Mouse (Mus musculus) thymus, adult 2 months (tissue): ENCODE results near the gene Lrit2. TPM values are rescaled to one million over a fixed set of nuclear protein-coding genes. Genes with fewer than 3 reads are reported as not detected.
A peak's percentile ranks its signal among the peaks of the same experiment; 100 is the strongest.

Experiments used
- DNase-seq: peaks from one replicate; pipeline ENCODE4 v3.0.0; 2021
- H3K27ac ChIP-seq: fragments of 200-500 bp; 2 replicates; pipeline ENCODE4 v1.5.1; 2012; ENCODE audit warnings: low read length, control low read depth; ENCODE audit not compliant: control insufficient read depth, insufficient read depth
- H3K27me3 ChIP-seq: fragments of 200-500 bp; 2 replicates; pipeline ENCODE4 v1.6.1; 2012; ENCODE audit warnings: mild to moderate bottlenecking, low read length, moderate library complexity, mixed read lengths; ENCODE audit not compliant: control insufficient read depth, insufficient read depth
- H3K36me3 ChIP-seq: fragments of 200-500 bp; 2 replicates; pipeline ENCODE4 v1.6.1; 2012; ENCODE audit warnings: mild to moderate bottlenecking, low read length, moderate library complexity; ENCODE audit not compliant: control insufficient read depth, insufficient read depth
- H3K4me1 ChIP-seq: fragments of 200-500 bp; replicated peaks from 2 replicates; pipeline ENCODE4 v1.6.1; 2012; ENCODE audit warnings: low read length; ENCODE audit not compliant: control insufficient read depth, insufficient read depth
- H3K4me3 ChIP-seq: fragments of 200-500 bp; 2 replicates; pipeline ENCODE4 v1.5.1; 2012; ENCODE audit warnings: mild to moderate bottlenecking, low read length, control low read depth, moderate library complexity; ENCODE audit not compliant: control insufficient read depth, insufficient read depth
- CTCF ChIP-seq: fragments of 200-500 bp; IDR thresholded peaks from 2 replicates; pipeline ENCODE4 v1.5.1; 2012; ENCODE audit warnings: mild to moderate bottlenecking, control low read depth, low read length, moderate library complexity, borderline replicate concordance; ENCODE audit not compliant: control insufficient read depth, poor library complexity, insufficient read depth; ENCODE audit errors: extremely low read depth
- POLR2A ChIP-seq: fragments of 200-500 bp; IDR thresholded peaks from 2 replicates; pipeline ENCODE4 v1.6.1; 2012; ENCODE audit warnings: mild to moderate bottlenecking, low read length, control low read depth, moderate library complexity; ENCODE audit not compliant: control insufficient read depth, poor library complexity, insufficient read depth; ENCODE audit errors: extremely low read depth
- WGBS: fragments of 180-500 bp; shearing (Covaris S2); methylation state at CpG from one replicate; pipeline ENCODE4 v1.1.7; 2018; 5-methylcytosine and 5-hydroxymethylcytosine counted together
- polyA plus RNA-seq: library from polyadenylated mRNA; depleted of rRNA; stranded (reverse); fragments of >200 nt; gene quantifications from 2 replicates; pipeline ENCODE4 v1.2.3, GENCODE M21; 2012; rRNA removed

Gene Lrit2
- 0.09 and 0.26 TPM in 2 replicates for polyA plus RNA-seq

DNA sequence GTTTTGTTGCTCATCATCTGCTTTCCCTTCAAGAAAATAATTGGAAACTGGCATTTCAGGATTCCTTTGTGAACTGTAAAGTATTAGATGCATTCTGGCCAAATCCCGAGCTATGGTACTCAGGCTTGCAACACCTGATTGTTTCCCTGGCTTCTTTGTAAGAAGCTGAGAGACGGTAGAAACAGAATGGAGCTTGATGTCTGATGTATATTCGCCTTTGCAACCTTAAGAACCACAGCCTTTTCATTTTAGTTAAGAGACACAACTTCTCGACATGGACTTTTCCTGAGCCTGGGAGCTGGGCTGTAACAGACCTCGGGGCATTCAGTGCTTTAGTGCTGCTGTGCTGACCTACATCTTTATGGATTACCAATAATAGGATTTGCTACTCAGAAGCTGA, at the start of gene Lrit2:
Lrit2 (plus strand) TSS at position 301 of the 400 bp plus-strand sequence.
- Histone ChIP-seq H3K27me3 (no peaks in the 10 kb centered on the region), H3K4me1 (no peaks in the 10 kb centered on the region), H3K4me3 (no peak within 1 kb of the TSS), H3K36me3 (no peaks in the 10 kb centered on the region), H3K27ac (no peak within 1 kb of the TSS)
- 86% methylated on average over 5 of the region's 5 CpGs for WGBS
- no peak for DNase-seq
- TF ChIP-seq POLR2A (no peak), CTCF (no peak)

DNA sequence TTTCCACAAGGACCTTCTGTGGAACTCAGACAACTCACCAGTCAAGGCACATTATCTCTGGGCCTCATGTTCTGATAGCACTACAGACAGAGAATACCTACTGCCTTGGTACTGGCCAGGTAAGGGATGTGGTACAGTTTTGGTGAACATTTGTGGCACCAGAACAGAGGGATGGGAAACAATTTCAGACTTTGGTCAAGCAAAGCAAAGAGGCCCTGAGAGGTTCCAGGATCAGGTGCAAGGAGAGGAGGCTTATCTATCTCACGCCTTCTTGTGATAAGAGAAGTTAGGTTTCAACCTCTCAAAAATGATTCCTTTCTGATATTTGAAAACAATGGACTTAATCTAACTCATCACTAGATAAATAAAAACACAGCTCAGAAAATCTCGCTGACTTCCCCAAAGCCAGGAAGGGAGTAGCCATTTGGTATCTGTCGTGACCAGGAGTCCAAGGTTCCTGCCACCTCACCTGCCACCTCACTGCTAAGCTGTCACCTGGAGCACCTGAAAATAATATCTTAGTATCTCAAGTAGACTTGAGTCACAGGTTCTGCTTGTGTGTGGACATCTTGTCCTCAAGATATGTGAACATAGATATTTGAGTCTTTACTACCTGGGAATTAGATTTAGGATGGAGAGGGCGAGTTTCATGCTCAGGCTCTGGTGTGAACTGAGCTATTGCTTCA, 40.3 kb upstream of the Lrit2 start:
- 74% methylated on average over 4 of the region's 4 CpGs for WGBS
- H3K27me3 ChIP-seq, result no peaks in the 10 kb centered on the region
- no peak for DNase-seq
- H3K27ac ChIP-seq, result no peak overlapping the region
- no peaks in the 10 kb centered on the region for H3K4me1 ChIP-seq
- TF ChIP-seq CTCF (no peak), POLR2A (no peak)
- no peak overlapping the region for H3K4me3 ChIP-seq
- no peaks in the 10 kb centered on the region for H3K36me3 ChIP-seq

DNA sequence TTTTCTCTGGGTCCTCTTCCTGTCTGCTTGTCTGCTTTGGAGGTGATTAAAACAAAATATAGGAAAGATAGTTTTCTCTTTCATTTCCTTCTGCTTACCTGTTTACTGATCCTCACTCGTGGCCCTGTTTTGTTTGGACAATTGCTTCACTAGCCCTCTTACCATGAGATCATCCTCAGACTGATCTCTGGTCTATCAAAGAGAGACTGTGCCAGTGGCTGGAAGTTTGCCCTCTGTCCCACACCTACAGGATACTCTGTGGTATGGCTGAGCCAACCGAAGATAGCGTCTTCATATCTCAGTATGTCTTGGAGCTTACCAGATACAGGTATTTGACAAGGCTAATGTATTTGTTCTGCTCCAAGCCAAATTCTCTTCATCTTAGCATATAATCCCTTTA, 39.8 kb upstream of the Lrit2 start:
- no peaks in the 10 kb centered on the region for H3K36me3 ChIP-seq
- 94% methylated on average over 3 of the region's 3 CpGs for WGBS
- no peaks in the 10 kb centered on the region for H3K4me1 ChIP-seq
- no peaks in the 10 kb centered on the region for H3K27me3 ChIP-seq
- H3K4me3 ChIP-seq, result no peak overlapping the region
- TF ChIP-seq POLR2A (no peak), CTCF (no peak)
- no peak for DNase-seq
- no peak overlapping the region for H3K27ac ChIP-seq

DNA sequence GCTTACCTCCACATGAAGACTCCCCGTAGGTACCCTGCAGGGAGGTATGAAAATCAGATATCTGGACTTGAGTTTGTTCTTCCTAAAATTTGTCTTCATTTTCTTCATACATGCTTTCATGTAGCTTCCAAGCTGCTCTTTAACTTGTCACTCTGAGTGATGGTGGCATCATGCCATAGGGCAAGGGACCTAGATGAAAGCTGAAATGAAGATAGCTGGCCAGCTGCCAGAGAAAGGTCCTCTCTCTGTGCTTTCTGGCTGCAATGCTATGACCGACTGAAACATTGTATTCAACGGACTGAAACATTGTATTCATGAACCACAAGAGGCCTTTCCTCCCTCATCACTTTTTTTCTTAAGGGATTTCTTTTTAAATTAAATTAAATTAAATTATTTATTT, 39.2 kb upstream of the Lrit2 start:
- Histone ChIP-seq H3K27me3 (no peaks in the 10 kb centered on the region), H3K27ac (no peak overlapping the region), H3K4me3 (no peak overlapping the region), H3K4me1 (no peaks in the 10 kb centered on the region), H3K36me3 (no peaks in the 10 kb centered on the region)
- no peak for DNase-seq
- TF ChIP-seq CTCF, result no peak
- no peak for TF ChIP-seq POLR2A
- 91% methylated on average over 3 of the region's 3 CpGs for WGBS

DNA sequence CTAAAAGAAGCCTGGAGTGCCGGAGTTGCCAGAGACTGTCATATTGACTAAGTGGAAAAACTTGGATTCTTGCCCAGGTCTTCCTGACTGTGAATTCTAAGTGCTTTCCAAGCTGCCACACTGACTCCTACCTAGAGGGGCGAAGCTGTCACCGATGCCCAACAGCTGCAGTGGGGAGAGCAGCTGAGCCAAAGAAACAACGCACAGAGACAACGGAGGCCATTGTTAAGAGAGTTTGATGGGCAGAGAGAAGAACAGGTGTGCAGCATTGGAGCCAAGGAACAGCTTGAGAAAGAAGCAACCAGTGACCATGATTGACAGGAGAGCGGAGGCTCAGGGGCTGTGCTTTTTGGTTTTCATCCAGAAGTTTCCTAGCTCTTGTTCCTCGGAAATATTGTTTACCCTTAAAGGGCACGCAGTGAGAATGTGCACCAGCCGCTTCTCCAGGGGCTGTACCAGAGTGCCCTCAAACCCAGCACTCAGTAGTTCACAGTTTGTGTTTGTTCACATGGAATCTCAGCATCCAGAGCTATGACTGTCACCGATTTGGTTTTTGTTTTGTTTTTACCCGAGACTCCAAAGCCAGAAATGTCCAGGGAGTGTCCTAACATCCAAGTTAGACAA, 35.1 kb upstream of the Lrit2 start:
- WGBS, result 80% methylated on average over 11 of the region's 11 CpGs
- Histone ChIP-seq H3K36me3 (no peaks in the 10 kb centered on the region), H3K27me3 (no peaks in the 10 kb centered on the region), H3K4me3 (no peak overlapping the region), H3K4me1 (no peaks in the 10 kb centered on the region), H3K27ac (no peak overlapping the region)
- TF ChIP-seq POLR2A, result no peak
- TF ChIP-seq CTCF, result no peak
- no peak for DNase-seq

DNA sequence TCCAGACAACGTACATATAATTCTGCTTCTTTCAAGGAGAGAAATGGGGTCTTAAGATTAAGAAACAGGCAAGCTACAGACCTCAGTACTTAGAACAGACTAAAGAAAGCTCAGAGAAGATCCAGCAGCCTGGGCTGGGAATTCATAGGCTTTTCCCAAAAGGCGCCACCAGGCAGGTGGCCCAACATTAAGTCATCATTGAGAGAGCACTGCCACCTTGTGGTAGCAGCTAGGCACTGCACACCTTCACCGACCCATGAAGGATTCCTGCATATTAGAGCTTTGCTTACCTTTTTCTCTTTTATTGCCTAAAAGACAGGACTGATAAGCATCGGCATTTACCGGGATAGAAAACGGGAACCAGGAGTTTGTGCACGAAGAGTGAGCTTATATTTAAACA, 34.5 kb upstream of the Lrit2 start:
- 18% methylated on average over 7 of the region's 7 CpGs for WGBS
- peak; percentile 58 for DNase-seq
- no peaks in the 10 kb centered on the region for H3K36me3 ChIP-seq
- H3K4me1 ChIP-seq, result no peaks in the 10 kb centered on the region
- H3K27ac ChIP-seq, result no peak overlapping the region
- H3K4me3 ChIP-seq, result no peak overlapping the region
- no peaks in the 10 kb centered on the region for H3K27me3 ChIP-seq
- peak; percentile 64; the same call in 1 of the 2 replicates for TF ChIP-seq CTCF
- no peak for TF ChIP-seq POLR2A

DNA sequence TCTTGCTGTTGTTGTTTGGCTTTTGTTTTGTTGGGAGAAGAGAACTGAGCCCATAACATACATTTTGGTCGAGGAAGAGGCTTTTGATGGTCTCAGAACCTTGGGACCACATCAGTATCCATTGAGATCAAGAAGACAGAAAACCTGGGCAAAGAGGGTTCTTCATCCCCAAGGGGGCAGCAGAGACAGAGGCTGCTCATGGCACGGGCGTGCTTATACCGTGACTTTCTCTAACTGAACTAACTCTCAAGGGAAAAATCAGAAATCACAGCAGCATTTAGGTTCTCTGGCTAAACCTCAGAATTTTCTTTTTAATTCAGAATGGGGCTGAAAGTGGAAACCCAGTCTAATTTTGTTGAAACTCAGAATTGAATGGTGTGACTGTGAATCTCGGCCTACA, 33.3 kb upstream of the Lrit2 start:
- no peak overlapping the region for H3K27ac ChIP-seq
- WGBS, result 59% methylated on average over 5 of the region's 5 CpGs
- no peaks in the 10 kb centered on the region for H3K36me3 ChIP-seq
- no peaks in the 10 kb centered on the region for H3K4me1 ChIP-seq
- no peak overlapping the region for H3K4me3 ChIP-seq
- TF ChIP-seq POLR2A, result no peak
- TF ChIP-seq CTCF, result no peak
- H3K27me3 ChIP-seq, result no peaks in the 10 kb centered on the region
- no peak for DNase-seq
